Mouse (Mus musculus): Measurements from ENCODE around the gene Pald1.

DNA sequence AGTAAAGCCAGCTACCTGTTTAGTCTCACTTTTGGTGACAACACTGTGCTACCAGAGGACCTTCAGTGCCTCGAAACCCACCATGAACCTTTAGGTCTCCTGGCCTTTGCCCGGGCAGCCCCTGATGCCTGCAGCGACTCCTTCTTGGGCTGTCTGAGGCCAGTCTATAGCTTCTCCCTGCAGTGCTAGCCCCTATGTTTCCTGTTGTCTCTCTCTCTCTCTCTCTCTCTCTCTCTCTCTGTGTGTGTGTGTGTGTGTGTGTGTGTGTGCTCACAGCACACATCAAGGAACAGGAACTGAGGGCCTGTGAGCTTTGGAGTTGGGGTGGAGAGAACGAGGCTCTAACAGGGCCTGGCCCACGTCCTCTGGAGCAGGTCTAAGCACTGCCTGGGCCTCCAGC is 46.7 kb downstream of the Pald1 start:
- no peak for TF ChIP-seq CTCF (IDR thresholded peaks at IDR 0.05; ENCODE audit: low read depth)
- no peak for TF ChIP-seq EP300 (IDR thresholded peaks at IDR 0.05; ENCODE audit: low read depth)
